Mouse (Mus musculus): ENCODE measurements around the gene Galk2. TPM values are rescaled to one million over a fixed set of nuclear protein-coding genes. Genes with fewer than 3 reads are reported as not detected.

Galk2 gene
- polyA plus RNA-seq (2015; fragmentation: Nextera tagmentation; extraction: Ambion mirVana) = 77.4 and 91.1 TPM in 2 replicates

DNA sequence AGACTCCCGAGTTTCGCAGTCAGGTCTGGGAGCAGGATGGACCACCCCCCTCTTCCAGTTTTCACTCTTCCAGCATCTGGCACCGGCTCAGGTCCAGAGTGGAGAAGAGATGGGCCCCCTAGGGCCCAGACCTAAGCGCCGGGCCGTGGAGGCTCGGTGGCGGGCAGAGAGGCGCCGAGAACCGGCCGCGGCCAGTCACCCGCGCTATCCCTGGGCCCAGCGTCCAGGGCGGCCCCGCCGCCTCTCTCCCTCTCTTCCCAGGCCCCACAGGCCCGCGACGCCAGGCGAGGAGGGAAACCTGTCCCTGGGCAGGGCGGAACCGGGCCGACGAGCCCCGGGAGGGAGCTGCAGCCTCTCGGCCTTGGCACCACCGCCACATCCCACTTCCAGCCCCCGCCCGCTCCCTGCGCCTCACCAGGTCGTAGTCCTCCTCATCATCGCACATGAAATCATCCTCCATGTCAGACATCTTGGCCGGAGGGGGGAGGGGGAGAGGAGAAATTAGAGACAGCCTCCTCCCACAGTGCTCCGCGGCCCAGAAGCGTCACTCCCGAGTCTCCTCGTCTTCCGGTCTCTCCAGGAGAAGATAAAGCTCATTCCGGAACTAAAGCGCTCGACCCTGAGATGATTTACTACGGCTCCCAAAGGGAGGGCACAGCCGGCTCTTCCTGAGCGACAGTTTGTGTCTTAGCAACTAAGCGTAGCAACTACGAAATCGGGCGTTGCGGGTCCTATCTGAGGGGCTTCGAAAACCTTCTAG is at the start of gene Galk2, which contains the start of gene Cops2:
Gene Galk2, plus strand, starts transcription at position 589 of the 760 bp plus-strand sequence.
Gene Cops2, minus strand, starts transcription at position 619 of the 760 bp plus-strand sequence.
- peak; percentile 99 for ATAC-seq
- H3K9ac ChIP-seq (ENCODE audit: low read depth, low read length) = peak within 1 kb of the TSS; percentile 99
- H3K4me3 ChIP-seq (ENCODE audit: low read length) = peak within 1 kb of the TSS; percentile 99
- no peaks in the 10 kb centered on the region for H3K27me3 ChIP-seq (replicated peaks; ENCODE audit: control insufficient read depth, insufficient read depth, low read length)
- under 1% methylated on average over 54 of the region's 54 CpGs for WGBS
- H3K36me3 ChIP-seq (ENCODE audit: control insufficient read depth, insufficient read depth, low read length) = no peaks in the 10 kb centered on the region
- H3K27ac ChIP-seq (ENCODE audit: low read length) = peak within 1 kb of the TSS; percentile 85
- H3K4me2 ChIP-seq (ENCODE audit: low read depth, low read length) = peak within 1 kb of the TSS; percentile 68
- no peaks in the 10 kb centered on the region for H3K9me3 ChIP-seq (ENCODE audit: control insufficient read depth, low read length)
- peaks cover 3% of the 10 kb centered on the region; the same call in 1 of the 2 replicates for H3K4me1 ChIP-seq (ENCODE audit: control insufficient read depth, insufficient read depth, low read length)

DNA sequence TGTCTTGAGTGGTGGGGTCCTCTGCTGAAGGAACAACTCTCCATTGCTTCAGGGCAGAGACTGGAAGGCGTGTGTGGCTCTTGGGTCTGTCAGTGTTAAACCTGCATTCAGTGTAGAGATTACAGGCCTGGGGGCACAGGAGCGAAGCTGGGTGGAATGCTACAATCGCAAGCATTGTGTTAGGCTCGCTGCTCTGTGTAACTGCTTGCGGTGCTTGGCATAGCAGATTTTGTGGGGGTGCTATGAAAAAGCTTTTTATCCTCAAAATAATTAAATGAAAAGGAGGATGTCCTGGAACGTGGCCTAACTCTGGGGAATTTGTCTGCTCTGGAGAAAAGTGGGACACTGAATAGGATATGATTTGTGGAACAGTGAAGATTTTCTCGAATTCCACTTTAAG is 49.4 kb upstream of the Galk2 start:
- no peak for ATAC-seq
- H3K4me1 ChIP-seq (ENCODE audit: control insufficient read depth, insufficient read depth, low read length) = no peaks in the 10 kb centered on the region
- no peak overlapping the region for H3K27ac ChIP-seq (ENCODE audit: low read length)
- H3K4me3 ChIP-seq (ENCODE audit: low read length) = no peak overlapping the region
- no peaks in the 10 kb centered on the region for H3K36me3 ChIP-seq (ENCODE audit: control insufficient read depth, insufficient read depth, low read length)
- WGBS = 76% methylated on average over 7 of the region's 7 CpGs
- H3K9ac ChIP-seq (ENCODE audit: low read depth, low read length) = no peak overlapping the region
- H3K9me3 ChIP-seq (ENCODE audit: control insufficient read depth, low read length) = no peaks in the 10 kb centered on the region
- no peak overlapping the region for H3K4me2 ChIP-seq (ENCODE audit: low read depth, low read length)
- no peaks in the 10 kb centered on the region for H3K27me3 ChIP-seq (replicated peaks; ENCODE audit: control insufficient read depth, insufficient read depth, low read length)

DNA sequence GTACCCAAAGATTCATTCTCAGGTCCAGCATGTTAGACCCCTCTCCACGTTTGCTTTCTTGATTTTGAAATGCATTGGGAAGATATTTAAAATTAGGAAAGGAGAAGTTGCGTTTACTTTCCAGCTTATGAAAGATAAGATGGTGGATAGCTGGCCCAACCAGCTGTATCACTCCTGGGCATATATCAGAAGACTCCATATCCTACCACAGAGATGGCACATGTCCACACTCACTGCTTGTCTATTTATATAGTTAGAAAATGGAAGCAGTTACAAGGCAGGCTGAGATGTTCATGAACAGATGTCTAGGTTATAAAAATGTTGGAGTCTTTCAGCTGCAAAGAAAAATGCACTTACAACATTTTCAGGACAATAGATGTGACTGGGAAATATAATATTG is 47.6 kb upstream of the Galk2 start:
- Histone ChIP-seq H3K36me3 (ENCODE audit: control insufficient read depth, insufficient read depth, low read length) (no peaks in the 10 kb centered on the region), H3K27ac (ENCODE audit: low read length) (no peak overlapping the region), H3K9ac (ENCODE audit: low read depth, low read length) (no peak overlapping the region), H3K4me3 (ENCODE audit: low read length) (no peak overlapping the region), H3K27me3 (replicated peaks; ENCODE audit: control insufficient read depth, insufficient read depth, low read length) (no peaks in the 10 kb centered on the region), H3K4me2 (ENCODE audit: low read depth, low read length) (no peak overlapping the region), H3K4me1 (ENCODE audit: control insufficient read depth, insufficient read depth, low read length) (no peaks in the 10 kb centered on the region), H3K9me3 (ENCODE audit: control insufficient read depth, low read length) (no peaks in the 10 kb centered on the region)
- 56% methylated on average over 2 of the region's 2 CpGs for WGBS
- no peak for ATAC-seq

DNA sequence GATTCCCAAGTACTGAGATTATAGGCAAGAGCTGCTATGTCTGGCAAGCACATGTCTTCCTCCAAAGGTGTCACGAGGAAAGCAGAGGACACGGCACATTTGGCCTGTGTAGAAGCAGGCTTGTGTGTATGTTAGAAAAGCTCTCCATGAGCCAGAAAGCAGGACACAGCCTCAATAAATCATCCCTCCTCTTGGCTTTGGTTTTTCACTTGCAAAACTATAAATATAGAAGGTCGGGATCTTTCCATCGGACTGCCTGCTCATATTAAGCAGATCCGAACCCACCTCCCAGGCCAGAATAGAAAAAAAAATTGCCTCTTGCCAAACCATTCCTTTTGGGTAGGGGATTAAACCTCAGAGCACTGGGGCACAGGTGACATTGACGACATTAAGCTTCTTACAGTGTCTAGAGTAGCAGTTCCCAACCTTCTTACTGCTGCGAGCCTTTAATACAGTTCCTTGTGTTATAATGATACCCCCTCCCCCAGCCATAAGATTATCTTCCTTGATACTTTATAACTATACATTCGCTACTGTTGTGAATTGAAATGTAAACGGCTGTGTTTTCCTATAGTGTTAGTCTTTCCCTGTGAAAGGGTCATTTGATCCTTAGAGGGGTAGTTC is 44.8 kb upstream of the Galk2 start:
- no peak for ATAC-seq
- Histone ChIP-seq H3K27ac (ENCODE audit: low read length) (no peak overlapping the region), H3K4me1 (ENCODE audit: control insufficient read depth, insufficient read depth, low read length) (no peaks in the 10 kb centered on the region), H3K9me3 (ENCODE audit: control insufficient read depth, low read length) (no peaks in the 10 kb centered on the region), H3K36me3 (ENCODE audit: control insufficient read depth, insufficient read depth, low read length) (no peaks in the 10 kb centered on the region), H3K4me2 (ENCODE audit: low read depth, low read length) (no peak overlapping the region), H3K27me3 (replicated peaks; ENCODE audit: control insufficient read depth, insufficient read depth, low read length) (no peaks in the 10 kb centered on the region), H3K9ac (ENCODE audit: low read depth, low read length) (no peak overlapping the region), H3K4me3 (ENCODE audit: low read length) (no peak overlapping the region)
- 58% methylated on average over 9 of the region's 9 CpGs for WGBS

DNA sequence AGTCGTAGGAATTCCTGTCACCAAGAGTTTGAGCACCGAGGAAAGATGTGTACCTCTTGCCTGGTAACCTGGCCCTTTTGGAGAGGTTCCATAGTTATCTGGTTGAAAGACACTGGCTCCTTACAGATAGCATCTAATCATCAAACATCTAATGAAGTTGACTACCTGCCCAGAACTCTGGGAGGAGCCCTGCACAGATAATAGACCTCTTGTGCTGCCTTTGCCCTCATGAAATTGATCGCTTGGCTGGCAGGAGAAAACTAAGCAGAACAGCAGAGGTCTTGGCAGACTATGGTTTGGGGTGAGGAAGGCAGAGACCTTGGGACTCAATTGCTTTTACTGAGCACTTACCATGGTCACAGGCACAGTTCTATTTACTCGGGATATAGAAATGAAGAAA is 38.5 kb upstream of the Galk2 start:
- H3K4me1 ChIP-seq (ENCODE audit: control insufficient read depth, insufficient read depth, low read length) = no peaks in the 10 kb centered on the region
- H3K4me3 ChIP-seq (ENCODE audit: low read length) = no peak overlapping the region
- no peak for ATAC-seq
- no peak overlapping the region for H3K27ac ChIP-seq (ENCODE audit: low read length)
- H3K9ac ChIP-seq (ENCODE audit: low read depth, low read length) = no peak overlapping the region
- no peaks in the 10 kb centered on the region for H3K27me3 ChIP-seq (replicated peaks; ENCODE audit: control insufficient read depth, insufficient read depth, low read length)
- H3K36me3 ChIP-seq (ENCODE audit: control insufficient read depth, insufficient read depth, low read length) = no peaks in the 10 kb centered on the region
- H3K9me3 ChIP-seq (ENCODE audit: control insufficient read depth, low read length) = no peaks in the 10 kb centered on the region
- no peak overlapping the region for H3K4me2 ChIP-seq (ENCODE audit: low read depth, low read length)
- 83% methylated on average over 4 of the region's 4 CpGs for WGBS

DNA sequence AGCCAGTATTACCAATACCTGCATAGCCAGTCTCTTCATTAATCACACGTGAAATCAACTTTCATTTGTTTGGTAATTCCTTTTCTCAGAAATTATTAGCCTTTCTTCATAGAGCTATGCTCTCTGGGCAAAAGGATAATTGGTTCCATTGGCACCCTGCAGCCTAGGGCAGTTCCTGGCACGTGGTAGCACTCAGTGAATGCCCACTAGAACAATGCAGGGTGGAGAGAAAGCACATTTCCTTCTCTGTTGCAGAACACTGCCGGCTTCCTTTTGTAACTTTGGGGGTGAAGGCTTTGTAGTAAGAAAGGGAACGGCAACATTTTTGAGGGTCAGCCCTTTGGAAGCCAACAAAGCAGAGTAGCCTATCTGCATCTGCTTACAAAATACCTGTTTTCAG is 32.7 kb upstream of the Galk2 start:
- H3K27me3 ChIP-seq (replicated peaks; ENCODE audit: control insufficient read depth, insufficient read depth, low read length) = no peaks in the 10 kb centered on the region
- ATAC-seq = no peak
- no peak overlapping the region for H3K4me3 ChIP-seq (ENCODE audit: low read length)
- no peak overlapping the region for H3K4me2 ChIP-seq (ENCODE audit: low read depth, low read length)
- no peak overlapping the region for H3K9ac ChIP-seq (ENCODE audit: low read depth, low read length)
- no peaks in the 10 kb centered on the region for H3K36me3 ChIP-seq (ENCODE audit: control insufficient read depth, insufficient read depth, low read length)
- no peak overlapping the region for H3K27ac ChIP-seq (ENCODE audit: low read length)
- H3K4me1 ChIP-seq (ENCODE audit: control insufficient read depth, insufficient read depth, low read length) = no peaks in the 10 kb centered on the region
- WGBS = 72% methylated on average over 4 of the region's 4 CpGs
- H3K9me3 ChIP-seq (ENCODE audit: control insufficient read depth, low read length) = no peaks in the 10 kb centered on the region

DNA sequence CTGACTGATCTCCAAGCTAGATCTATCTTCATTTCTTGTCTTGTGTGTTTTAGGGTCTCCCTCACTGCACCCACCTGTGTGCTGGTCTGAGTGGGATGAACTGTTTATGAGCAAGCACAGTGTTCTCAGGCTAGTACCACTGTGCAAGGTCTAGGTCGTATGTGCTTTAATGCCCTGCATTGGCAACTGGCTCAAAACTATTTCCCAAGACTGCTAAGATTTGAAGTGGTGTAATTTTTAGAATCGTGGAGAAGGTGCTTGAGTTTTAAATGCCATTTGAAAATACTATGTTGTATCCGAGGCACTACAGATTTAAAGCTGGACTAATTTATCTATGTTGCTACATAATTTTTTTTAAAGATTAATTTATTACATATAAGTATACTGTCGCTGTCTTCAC is 31.0 kb upstream of the Galk2 start:
- 86% methylated on average over 4 of the region's 4 CpGs for WGBS
- ATAC-seq = no peak
- Histone ChIP-seq H3K4me3 (ENCODE audit: low read length) (no peak overlapping the region), H3K4me2 (ENCODE audit: low read depth, low read length) (no peak overlapping the region), H3K9ac (ENCODE audit: low read depth, low read length) (no peak overlapping the region), H3K36me3 (ENCODE audit: control insufficient read depth, insufficient read depth, low read length) (no peaks in the 10 kb centered on the region; the same call in 1 of the 2 replicates), H3K9me3 (ENCODE audit: control insufficient read depth, low read length) (no peaks in the 10 kb centered on the region), H3K27ac (ENCODE audit: low read length) (no peak overlapping the region), H3K27me3 (replicated peaks; ENCODE audit: control insufficient read depth, insufficient read depth, low read length) (no peaks in the 10 kb centered on the region), H3K4me1 (ENCODE audit: control insufficient read depth, insufficient read depth, low read length) (no peaks in the 10 kb centered on the region)

DNA sequence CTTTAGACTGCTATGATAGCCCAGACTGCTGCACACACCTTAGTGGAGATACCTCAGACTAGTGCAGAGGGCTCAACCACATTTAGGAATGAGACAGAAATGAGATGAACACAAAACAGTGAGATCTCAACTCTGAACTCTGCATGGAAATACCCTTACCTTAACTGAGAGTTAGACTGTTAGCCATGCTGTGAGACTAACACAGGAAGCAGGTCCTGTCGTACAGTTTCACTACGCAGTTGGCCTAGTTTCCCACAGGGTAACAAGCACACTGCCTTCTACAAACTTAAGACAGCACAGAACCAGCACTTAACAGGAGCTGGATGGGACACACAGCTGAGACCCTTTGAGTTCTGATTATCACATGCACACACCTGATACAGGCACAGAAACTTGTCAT is 29.0 kb upstream of the Galk2 start:
- H3K4me1 ChIP-seq (ENCODE audit: control insufficient read depth, insufficient read depth, low read length) = no peaks in the 10 kb centered on the region
- no peak overlapping the region for H3K4me3 ChIP-seq (ENCODE audit: low read length)
- no peak overlapping the region for H3K9ac ChIP-seq (ENCODE audit: low read depth, low read length)
- no peaks in the 10 kb centered on the region for H3K9me3 ChIP-seq (ENCODE audit: control insufficient read depth, low read length)
- H3K4me2 ChIP-seq (ENCODE audit: low read depth, low read length) = no peak overlapping the region
- H3K36me3 ChIP-seq (ENCODE audit: control insufficient read depth, insufficient read depth, low read length) = peaks cover 5% of the 10 kb centered on the region; the same call in 1 of the 2 replicates
- WGBS = 90% methylated on average over 2 of the region's 2 CpGs
- no peaks in the 10 kb centered on the region for H3K27me3 ChIP-seq (replicated peaks; ENCODE audit: control insufficient read depth, insufficient read depth, low read length)
- no peak for ATAC-seq
- H3K27ac ChIP-seq (ENCODE audit: low read length) = no peak overlapping the region

DNA sequence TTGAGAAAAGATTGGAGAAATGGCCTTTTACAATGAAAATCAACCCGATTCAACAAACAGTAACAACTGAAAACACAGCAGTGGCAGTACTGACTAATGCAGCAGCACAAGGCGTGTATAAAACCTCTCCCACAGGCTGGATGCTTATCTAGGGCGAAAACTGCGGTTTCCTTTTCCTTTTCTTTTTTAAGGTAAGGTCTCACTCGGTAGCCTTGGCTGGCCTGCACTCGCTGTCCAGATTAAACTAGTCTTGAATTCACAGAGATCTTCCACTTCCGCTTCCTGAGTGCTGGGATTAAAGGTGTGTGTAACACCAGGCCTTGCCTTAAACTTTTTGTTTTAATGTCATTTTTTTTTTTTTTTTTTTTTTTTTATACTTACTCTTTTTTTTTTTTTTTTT is 20.8 kb upstream of the Galk2 start:
- Histone ChIP-seq H3K36me3 (ENCODE audit: control insufficient read depth, insufficient read depth, low read length) (peaks cover 12% of the 10 kb centered on the region; the same call in 1 of the 2 replicates), H3K4me2 (ENCODE audit: low read depth, low read length) (no peak overlapping the region), H3K4me1 (ENCODE audit: control insufficient read depth, insufficient read depth, low read length) (no peaks in the 10 kb centered on the region), H3K27ac (ENCODE audit: low read length) (no peak overlapping the region), H3K9me3 (ENCODE audit: control insufficient read depth, low read length) (no peaks in the 10 kb centered on the region), H3K4me3 (ENCODE audit: low read length) (no peak overlapping the region), H3K9ac (ENCODE audit: low read depth, low read length) (no peak overlapping the region), H3K27me3 (replicated peaks; ENCODE audit: control insufficient read depth, insufficient read depth, low read length) (no peaks in the 10 kb centered on the region)
- ATAC-seq = no peak
- 95% methylated on average over 7 of the region's 7 CpGs for WGBS
